Mouse (Mus musculus) liver, postnatal 0 days (tissue): ENCODE data around the gene Bnip2. TPM values are rescaled to one million over a fixed set of nuclear protein-coding genes. Genes with fewer than 3 reads are reported as not detected.

Experiments
- ATAC-seq: fragments of 200-750 bp; cut with Nextera tagmentation; 2 replicates; pipeline ENCODE4 v1.8.0; 2017; ENCODE audit warnings: mild to moderate bottlenecking, moderate library complexity
- DNase-seq: peaks from one replicate; pipeline ENCODE4 v3.0.0-alpha.2; 2016
- H3K27ac ChIP-seq: fragments of 300-500 bp; sonication (generic); 2 replicates; pipeline ENCODE4 v1.5.1; 2014; ENCODE audit warnings: antibody characterized with exemption, moderate library complexity, mild to moderate bottlenecking, low read depth
- H3K27me3 ChIP-seq: fragments of 300-500 bp; sonication (generic); 2 replicates; pipeline ENCODE4 v1.6.1; 2014; ENCODE audit warnings: low read length, control low read depth, mixed read lengths; ENCODE audit not compliant: insufficient read depth
- H3K36me3 ChIP-seq: fragments of 300-500 bp; sonication (generic); replicated peaks from 2 replicates; pipeline ENCODE4 v1.6.1; 2014; ENCODE audit warnings: mild to moderate bottlenecking, control low read depth, low read length, moderate library complexity, mixed read lengths; ENCODE audit not compliant: insufficient read depth
- H3K4me1 ChIP-seq: fragments of 300-500 bp; sonication (generic); 2 replicates; pipeline ENCODE4 v1.6.1; 2014; ENCODE audit warnings: antibody characterized with exemption, mild to moderate bottlenecking, control low read depth; ENCODE audit not compliant: insufficient read depth
- H3K4me2 ChIP-seq: fragments of 300-500 bp; sonication (generic); 2 replicates; pipeline ENCODE4 v1.6.1; 2014; ENCODE audit warnings: low read depth, mild to moderate bottlenecking, low read length, moderate library complexity, mixed read lengths
- H3K4me3 ChIP-seq: fragments of 300-500 bp; sonication (generic); 2 replicates; pipeline ENCODE4 v1.5.1; 2014; ENCODE audit warnings: low read depth, low read length
- H3K9ac ChIP-seq: fragments of 300-500 bp; sonication (generic); replicated peaks from 2 replicates; pipeline ENCODE4 v1.6.1; 2014; ENCODE audit warnings: mild to moderate bottlenecking, moderate library complexity
- H3K9me3 ChIP-seq: fragments of 300-500 bp; sonication (generic); 2 replicates; pipeline ENCODE4 v1.6.1; 2016; ENCODE audit warnings: mild to moderate bottlenecking, control low read depth, low read length, mixed read lengths
- CTCF ChIP-seq: sonication (generic); IDR thresholded peaks from 2 replicates; pipeline ENCODE4 v1.5.1; 2016; ENCODE audit warnings: antibody characterized with exemption, low read depth
- EP300 ChIP-seq: IDR thresholded peaks from 2 replicates; pipeline ENCODE4 v1.6.1; 2016; ENCODE audit warnings: antibody characterized with exemption, low read depth, mild to moderate bottlenecking
- WGBS: fragments of 180-500 bp; shearing (Covaris S2); extraction: QIAGEN DNeasy Blood & Tissue Kit; methylation state at CpG from one replicate; pipeline ENCODE4 v1.1.7; 2014; ENCODE audit not compliant: insufficient replicate concordance; 5-methylcytosine and 5-hydroxymethylcytosine counted together
- polyA plus RNA-seq: library from polyadenylated mRNA; unstranded; fragments of >200 nt; fragmentation: Nextera tagmentation; extraction: Ambion mirVana; gene quantifications from 2 replicates; pipeline ENCODE4 v1.2.1, GENCODE M21; 2015

Bnip2 gene
- 38.4 and 42.5 TPM in 2 replicates for polyA plus RNA-seq

DNA sequence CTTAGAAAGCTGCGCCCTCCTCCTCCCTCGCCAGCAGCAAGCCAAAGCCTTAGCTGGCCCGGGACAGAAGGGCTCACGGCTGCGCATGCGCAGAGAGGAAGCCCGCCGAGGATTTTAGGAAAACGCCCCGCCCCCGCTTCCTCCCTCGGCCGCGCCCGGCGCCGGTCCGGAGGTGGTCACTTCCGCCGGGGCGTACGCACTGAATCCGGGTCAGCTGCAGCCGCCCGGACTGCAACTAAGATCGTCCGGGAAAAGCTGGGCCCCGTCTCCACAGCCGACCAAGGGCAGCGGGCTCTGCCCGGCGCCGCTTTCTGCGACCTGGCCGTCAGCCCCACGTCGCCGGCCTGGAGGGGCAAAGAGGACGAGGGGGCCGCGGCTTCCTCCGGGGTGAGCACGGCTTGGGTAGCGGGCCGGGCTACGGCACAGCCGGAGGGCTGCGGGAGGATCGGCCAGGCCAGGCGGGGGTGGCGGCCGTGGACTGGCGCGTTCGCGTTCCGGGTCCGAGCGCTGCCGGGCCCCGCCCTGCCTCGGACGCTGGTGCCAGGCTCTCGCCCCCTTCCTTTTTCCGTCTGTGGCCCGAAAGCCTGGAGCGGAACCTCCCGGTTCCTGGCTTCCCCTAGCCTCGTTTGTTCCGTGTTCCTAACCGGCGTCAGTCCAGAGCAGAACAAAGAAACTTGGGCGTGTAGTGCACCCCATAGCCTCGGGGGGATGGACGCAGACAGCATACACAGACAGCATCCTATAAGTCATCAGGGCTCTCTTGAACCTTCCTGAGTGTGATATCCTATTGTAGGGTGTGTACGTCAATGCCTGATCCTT, at the start of gene Bnip2:
Bnip2 (plus strand) TSS at position 164 of the 819 bp plus-strand sequence.
- Histone ChIP-seq H3K36me3 (no peaks in the 10 kb centered on the region; the same call in 1 of the 2 replicates), H3K27ac (peak within 1 kb of the TSS; percentile 98), H3K9me3 (no peaks in the 10 kb centered on the region), H3K4me3 (peak within 1 kb of the TSS; percentile 94), H3K27me3 (no peaks in the 10 kb centered on the region), H3K4me1 (peaks cover 46% of the 10 kb centered on the region), H3K9ac (peak within 1 kb of the TSS; percentile 96), H3K4me2 (peak within 1 kb of the TSS; percentile 79)
- peak; percentile 92 for ATAC-seq
- WGBS: 2% methylated on average over 75 of the region's 76 CpGs
- no peak for TF ChIP-seq CTCF
- TF ChIP-seq EP300: no peak
- peak; percentile 97 for DNase-seq

- ATAC-seq (no peak), DNase-seq (no peak)
- Histone ChIP-seq H3K4me3 (no peak overlapping the region), H3K9ac (no peak overlapping the region), H3K27me3 (no peaks in the 10 kb centered on the region), H3K9me3 (no peaks in the 10 kb centered on the region), H3K27ac (no peak overlapping the region), H3K36me3 (no peaks in the 10 kb centered on the region), H3K4me2 (no peak overlapping the region), H3K4me1 (no peaks in the 10 kb centered on the region)
- 74% methylated on average over 7 of the region's 7 CpGs for WGBS
- TF ChIP-seq CTCF (no peak), EP300 (no peak)
Measured at GRCm38 (mm10) chr9:69940839-69941490, 48.3 kb upstream of the Bnip2 start.

DNA sequence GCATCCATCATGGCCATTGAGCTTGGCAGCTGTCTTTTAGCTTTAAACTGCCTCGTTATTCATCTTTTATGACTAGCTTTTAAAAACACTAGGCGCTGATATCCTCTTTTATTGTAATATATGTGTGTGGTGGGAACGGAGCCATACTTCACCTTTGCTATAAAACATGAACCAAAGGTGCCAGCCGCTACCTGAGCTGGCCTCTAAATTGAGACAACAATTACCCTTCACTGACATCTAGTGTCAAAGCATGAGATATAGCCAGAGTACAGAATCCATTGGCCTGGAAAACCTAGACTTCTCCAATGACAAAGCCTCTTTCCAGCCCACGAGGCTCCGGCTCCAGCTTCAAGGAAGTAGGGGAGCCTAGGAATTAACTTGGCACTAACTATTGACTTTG, 47.7 kb upstream of the Bnip2 start:
- DNase-seq (no peak), ATAC-seq (no peak)
- no peaks in the 10 kb centered on the region for H3K9me3 ChIP-seq
- no peak overlapping the region for H3K9ac ChIP-seq
- H3K27me3 ChIP-seq: no peaks in the 10 kb centered on the region
- H3K36me3 ChIP-seq: no peaks in the 10 kb centered on the region
- H3K4me3 ChIP-seq: no peak overlapping the region
- H3K4me1 ChIP-seq: no peaks in the 10 kb centered on the region
- 65% methylated on average over 6 of the region's 6 CpGs for WGBS
- no peak overlapping the region for H3K27ac ChIP-seq
- no peak overlapping the region for H3K4me2 ChIP-seq
- TF ChIP-seq EP300 (no peak), CTCF (no peak)

DNA sequence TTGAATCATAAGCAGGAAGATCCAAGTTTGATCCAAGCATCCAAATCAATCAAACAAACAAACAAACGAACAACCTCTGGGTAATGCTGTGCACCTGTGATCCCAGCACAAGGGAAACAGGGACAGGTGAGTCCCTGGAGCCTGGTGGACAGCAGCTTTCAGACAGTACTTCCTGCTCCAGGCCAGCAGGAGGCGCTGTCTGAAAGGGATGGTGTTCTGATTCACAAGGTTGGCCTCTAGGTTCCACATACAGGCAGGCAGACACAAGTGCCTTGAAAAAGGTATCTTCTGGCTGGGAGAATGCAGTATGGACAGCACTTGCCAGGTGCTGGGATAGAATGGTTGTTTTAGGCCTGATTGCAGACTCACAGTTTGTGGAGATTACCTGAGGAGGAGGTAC, 40.3 kb upstream of the Bnip2 start:
- TF ChIP-seq EP300: no peak
- TF ChIP-seq CTCF: peak; percentile 92
- peak; percentile 76 for DNase-seq

DNA sequence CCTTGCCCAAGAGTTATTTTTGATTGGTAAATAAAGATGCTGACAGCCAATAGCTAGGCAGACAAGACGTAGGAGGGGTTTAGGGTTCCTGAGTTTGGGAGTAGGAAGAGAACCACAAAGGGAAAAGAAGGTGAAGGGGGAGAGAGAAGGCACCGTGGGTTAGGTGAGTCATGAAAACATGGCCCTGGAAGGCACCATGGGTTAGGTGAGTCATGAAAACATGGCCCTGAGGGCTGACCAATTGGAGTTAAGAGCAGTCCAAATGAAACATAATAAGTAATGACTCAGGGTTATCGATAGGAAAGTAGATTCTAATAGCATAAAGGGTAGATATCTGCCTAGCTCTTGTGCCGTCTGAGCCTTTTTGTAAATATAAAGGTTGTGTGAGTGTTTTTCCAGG, 39.6 kb upstream of the Bnip2 start:
- DNase-seq: no peak
- WGBS: 67% methylated on average over 4 of the region's 4 CpGs
- TF ChIP-seq CTCF (no peak), EP300 (no peak)

More for the DNA sequence above, 40.3 kb upstream of the Bnip2 start:
- Histone ChIP-seq H3K4me2 (no peak overlapping the region), H3K27ac (no peak overlapping the region), H3K9me3 (no peaks in the 10 kb centered on the region), H3K9ac (no peak overlapping the region), H3K4me1 (no peaks in the 10 kb centered on the region), H3K4me3 (no peak overlapping the region), H3K27me3 (no peaks in the 10 kb centered on the region), H3K36me3 (no peaks in the 10 kb centered on the region)
- no peak for ATAC-seq
- 6% methylated on average over 2 of the region's 2 CpGs for WGBS

GRCm38 (mm10) chr9:69961007-69961406, 28.3 kb upstream of the Bnip2 start:
- Histone ChIP-seq H3K4me3 (no peak overlapping the region), H3K36me3 (no peaks in the 10 kb centered on the region), H3K27me3 (no peaks in the 10 kb centered on the region), H3K4me1 (no peaks in the 10 kb centered on the region), H3K9ac (no peak overlapping the region), H3K9me3 (no peaks in the 10 kb centered on the region), H3K4me2 (no peak overlapping the region), H3K27ac (no peak overlapping the region)
- no peak for DNase-seq
- no peak for ATAC-seq
- TF ChIP-seq CTCF (no peak), EP300 (no peak)
- 78% methylated on average over 6 of the region's 6 CpGs for WGBS

More for the DNA sequence above, 39.6 kb upstream of the Bnip2 start:
- Histone ChIP-seq H3K27me3 (no peaks in the 10 kb centered on the region), H3K9me3 (no peaks in the 10 kb centered on the region), H3K9ac (no peak overlapping the region), H3K4me2 (no peak overlapping the region), H3K4me1 (no peaks in the 10 kb centered on the region), H3K27ac (no peak overlapping the region), H3K36me3 (no peaks in the 10 kb centered on the region), H3K4me3 (no peak overlapping the region)
- no peak for ATAC-seq
